Mouse (Mus musculus): ENCODE results near the gene Prpf4.

Gene Prpf4

GRCm38 (mm10) chr4:62435081-62435480 is 26.5 kb downstream of the Prpf4 start, which contains the start of gene Rnf183:
Rnf183 (minus strand) TSS chr4:62435252.
- no peak for DNase-seq (ENCODE audit: inconsistent age in 2 of 2, low spot score in 1 of 2)

GRCm38 (mm10) chr4:62437256-62437778 is 28.7 kb downstream of the Prpf4 start:
- no peak for DNase-seq (ENCODE audit: inconsistent age in 2 of 2, low spot score in 1 of 2)

- no peak for DNase-seq (ENCODE audit: inconsistent age in 2 of 2, low spot score in 1 of 2)
Measured at GRCm38 (mm10) chr4:62437871-62438270, 29.3 kb downstream of the Prpf4 start.

GRCm38 (mm10) chr4:62439793-62440192 is 31.2 kb downstream of the Prpf4 start:
- no peak for DNase-seq (ENCODE audit: inconsistent age in 2 of 2, low spot score in 1 of 2)

GRCm38 (mm10) chr4:62440544-62440943 is 31.9 kb downstream of the Prpf4 start:
- DNase-seq (ENCODE audit: inconsistent age in 2 of 2, low spot score in 1 of 2) = no peak

- no peak for DNase-seq (ENCODE audit: inconsistent age in 2 of 2, low spot score in 1 of 2)
Measured at GRCm38 (mm10) chr4:62440986-62441385, 32.4 kb downstream of the Prpf4 start.

GRCm38 (mm10) chr4:62454995-62455394 is 46.4 kb downstream of the Prpf4 start:
- DNase-seq (ENCODE audit: inconsistent age in 2 of 2, low spot score in 1 of 2) = peak; percentile 45 to 74

- no peak for DNase-seq (ENCODE audit: inconsistent age in 2 of 2, low spot score in 1 of 2)
Measured at GRCm38 (mm10) chr4:62459081-62459480, 50.5 kb downstream of the Prpf4 start.

- DNase-seq (ENCODE audit: inconsistent age in 2 of 2, low spot score in 1 of 2) = no peak
Measured at GRCm38 (mm10) chr4:62460348-62460747, 51.8 kb downstream of the Prpf4 start.

GRCm38 (mm10) chr4:62463124-62463523 is 54.5 kb downstream of the Prpf4 start:
- DNase-seq (ENCODE audit: inconsistent age in 2 of 2, low spot score in 1 of 2) = no peak

- DNase-seq (ENCODE audit: inconsistent age in 2 of 2, low spot score in 1 of 2) = no peak
Measured at GRCm38 (mm10) chr4:62468158-62468557, 59.6 kb downstream of the Prpf4 start.

- DNase-seq (ENCODE audit: inconsistent age in 2 of 2, low spot score in 1 of 2) = peak; percentile 82 to 93
Measured at GRCm38 (mm10) chr4:62470598-62471051, 62.0 kb downstream of the Prpf4 start, which contains the start of gene Wdr31. Wdr31 (minus strand) TSS chr4:62470896.

GRCm38 (mm10) chr4:62472071-62472470 is 63.5 kb downstream of the Prpf4 start:
- no peak for DNase-seq (ENCODE audit: inconsistent age in 2 of 2, low spot score in 1 of 2)

- no peak for DNase-seq (ENCODE audit: inconsistent age in 2 of 2, low spot score in 1 of 2)
Measured at GRCm38 (mm10) chr4:62475131-62475530, 66.5 kb downstream of the Prpf4 start.

- DNase-seq (ENCODE audit: inconsistent age in 2 of 2, low spot score in 1 of 2) = no peak
Measured at GRCm38 (mm10) chr4:62475793-62476192, 67.2 kb downstream of the Prpf4 start.

Data from adrenal gland, adult (tissue).